Mouse (Mus musculus): ENCODE data around the gene Rps19bp1. TPM values are rescaled to one million over a fixed set of nuclear protein-coding genes. Genes with fewer than 3 reads are reported as not detected.
A peak's percentile ranks its signal among the peaks of the same experiment; 100 is the strongest.

Gene Rps19bp1
- polyA plus RNA-seq, 1 experiment from 2014 or later = 73.2 TPM

GRCm38 (mm10) chr15:80225796-80226195, 38.3 kb downstream of the Rps19bp1 start:
- peak; percentile 70 for DNase-seq (ENCODE audit: low spot score)
- Histone ChIP-seq H3K9me3 (no peaks in the 10 kb centered on the region), H3K36me3 (replicated peaks) (no peaks in the 10 kb centered on the region), H3K4me1 (peaks cover 13% of the 10 kb centered on the region; the same call in 1 of the 2 replicates), H3K4me3 (no peak overlapping the region), H3K27ac (replicated peaks) (no peak overlapping the region), H3K27me3 (replicated peaks; ENCODE audit: low read depth, poor library complexity, severe bottlenecking) (no peaks in the 10 kb centered on the region)
- 45% methylated on average over 2 of the region's 2 CpGs for WGBS

- Histone ChIP-seq H3K4me1 (peaks cover 13% of the 10 kb centered on the region; the same call in 1 of the 2 replicates), H3K9me3 (no peaks in the 10 kb centered on the region), H3K27ac (replicated peaks) (no peak overlapping the region), H3K27me3 (replicated peaks; ENCODE audit: low read depth, poor library complexity, severe bottlenecking) (no peaks in the 10 kb centered on the region), H3K4me3 (no peak overlapping the region), H3K36me3 (replicated peaks) (no peaks in the 10 kb centered on the region)
- peak; percentile 87 for DNase-seq (ENCODE audit: low spot score)
- 28% methylated on average over 9 of the region's 9 CpGs for WGBS
These were observed 38.9 kb downstream of the Rps19bp1 start for GRCm38 (mm10) chr15:80225208-80225607.

- Histone ChIP-seq H3K4me3 (no peak overlapping the region), H3K36me3 (replicated peaks) (no peaks in the 10 kb centered on the region), H3K27me3 (replicated peaks; ENCODE audit: low read depth, poor library complexity, severe bottlenecking) (no peaks in the 10 kb centered on the region), H3K27ac (replicated peaks) (no peak overlapping the region), H3K4me1 (peaks cover 25% of the 10 kb centered on the region), H3K9me3 (no peaks in the 10 kb centered on the region)
- no peak for DNase-seq (ENCODE audit: low spot score)
- WGBS = 88% methylated on average over 7 of the region's 7 CpGs
These were observed 40.4 kb downstream of the Rps19bp1 start for GRCm38 (mm10) chr15:80223751-80224150.

- peaks cover 5% of the 10 kb centered on the region; the same call in 1 of the 2 replicates for H3K36me3 ChIP-seq (replicated peaks)
- peaks cover 18% of the 10 kb centered on the region for H3K4me1 ChIP-seq
- H3K27me3 ChIP-seq (replicated peaks; ENCODE audit: low read depth, poor library complexity, severe bottlenecking) = no peaks in the 10 kb centered on the region
- H3K4me3 ChIP-seq = no peak overlapping the region
- H3K27ac ChIP-seq (replicated peaks) = no peak overlapping the region
- H3K9me3 ChIP-seq = no peaks in the 10 kb centered on the region
- WGBS = 71% methylated on average over 8 of the region's 8 CpGs
- DNase-seq (ENCODE audit: low spot score) = no peak
These were observed 43.1 kb downstream of the Rps19bp1 start for GRCm38 (mm10) chr15:80221031-80221430.

GRCm38 (mm10) chr15:80219705-80220657, 44.1 kb downstream of the Rps19bp1 start:
- Histone ChIP-seq H3K4me1 (peaks cover 23% of the 10 kb centered on the region), H3K27me3 (replicated peaks; ENCODE audit: low read depth, poor library complexity, severe bottlenecking) (no peaks in the 10 kb centered on the region), H3K27ac (replicated peaks) (peak overlapping the region; percentile 48), H3K4me3 (no peak overlapping the region), H3K9me3 (no peaks in the 10 kb centered on the region), H3K36me3 (replicated peaks) (peaks cover 5% of the 10 kb centered on the region; the same call in 1 of the 2 replicates)
- WGBS = 76% methylated on average over 4 of the region's 4 CpGs
- no peak for DNase-seq (ENCODE audit: low spot score)

GRCm38 (mm10) chr15:80219211-80219610, 44.9 kb downstream of the Rps19bp1 start:
- peaks cover 10% of the 10 kb centered on the region for H3K36me3 ChIP-seq (replicated peaks)
- H3K27ac ChIP-seq (replicated peaks) = peak overlapping the region; percentile 48
- 40% methylated on average over 14 of the region's 14 CpGs for WGBS
- H3K4me1 ChIP-seq = peaks cover 22% of the 10 kb centered on the region
- H3K4me3 ChIP-seq = peak overlapping the region; percentile 25; the same call in 1 of the 2 replicates
- H3K9me3 ChIP-seq = no peaks in the 10 kb centered on the region
- H3K27me3 ChIP-seq (replicated peaks; ENCODE audit: low read depth, poor library complexity, severe bottlenecking) = no peaks in the 10 kb centered on the region
- peak; percentile 66 for DNase-seq (ENCODE audit: low spot score)

GRCm38 (mm10) chr15:80217476-80217875, 46.6 kb downstream of the Rps19bp1 start:
- Histone ChIP-seq H3K36me3 (replicated peaks) (peaks cover 26% of the 10 kb centered on the region), H3K4me1 (peaks cover 22% of the 10 kb centered on the region), H3K27ac (replicated peaks) (no peak overlapping the region), H3K4me3 (no peak overlapping the region), H3K9me3 (no peaks in the 10 kb centered on the region), H3K27me3 (replicated peaks; ENCODE audit: low read depth, poor library complexity, severe bottlenecking) (no peaks in the 10 kb centered on the region)
- 91% methylated on average over 10 of the region's 10 CpGs for WGBS
- no peak for DNase-seq (ENCODE audit: low spot score)

- Histone ChIP-seq H3K27me3 (replicated peaks; ENCODE audit: low read depth, poor library complexity, severe bottlenecking) (no peaks in the 10 kb centered on the region), H3K9me3 (no peaks in the 10 kb centered on the region), H3K27ac (replicated peaks) (no peak overlapping the region), H3K36me3 (replicated peaks) (peaks cover 36% of the 10 kb centered on the region), H3K4me3 (no peak overlapping the region), H3K4me1 (peaks cover 22% of the 10 kb centered on the region)
- DNase-seq (ENCODE audit: low spot score) = no peak
- WGBS = 61% methylated on average over 9 of the region's 9 CpGs
These were observed 47.7 kb downstream of the Rps19bp1 start for GRCm38 (mm10) chr15:80216480-80216820.

- Histone ChIP-seq H3K4me1 (peaks cover 22% of the 10 kb centered on the region), H3K36me3 (replicated peaks) (peaks cover 42% of the 10 kb centered on the region), H3K4me3 (no peak overlapping the region), H3K27me3 (replicated peaks; ENCODE audit: low read depth, poor library complexity, severe bottlenecking) (no peaks in the 10 kb centered on the region), H3K27ac (replicated peaks) (no peak overlapping the region), H3K9me3 (no peaks in the 10 kb centered on the region)
- WGBS = 18% methylated on average over 10 of the region's 10 CpGs
- peak; percentile 38 for DNase-seq (ENCODE audit: low spot score)
These were observed 48.2 kb downstream of the Rps19bp1 start for GRCm38 (mm10) chr15:80215716-80216479.

GRCm38 (mm10) chr15:80213688-80214087, 50.4 kb downstream of the Rps19bp1 start:
- H3K27ac ChIP-seq (replicated peaks) = no peak overlapping the region
- peaks cover 11% of the 10 kb centered on the region for H3K4me1 ChIP-seq
- H3K4me3 ChIP-seq = no peak overlapping the region
- H3K9me3 ChIP-seq = no peaks in the 10 kb centered on the region
- DNase-seq (ENCODE audit: low spot score) = no peak
- H3K36me3 ChIP-seq (replicated peaks) = peaks cover 46% of the 10 kb centered on the region
- no peaks in the 10 kb centered on the region for H3K27me3 ChIP-seq (replicated peaks; ENCODE audit: low read depth, poor library complexity, severe bottlenecking)

Data from embryonic facial prominence, embryonic 10.5 days (tissue).